Mouse (Mus musculus): Measurements from ENCODE around the gene Mast1. TPM values are rescaled to one million over a fixed set of nuclear protein-coding genes. Genes with fewer than 3 reads are reported as not detected.

The Mast1 gene
- total and polyA plus RNA-seq, 2 experiments from 2014 or later: 69.5 to 83.0 TPM

GRCm38 (mm10) chr8:84946528-84947240 lies 9.5 kb upstream of the Mast1 start, which contains the start of gene Rtbdn:
Gene Rtbdn (plus strand): TSS chr8:84946991.
- peak; percentile 61 for DNase-seq (ENCODE audit: low spot score)
- Histone ChIP-seq H3K4me2 (ENCODE audit: low read depth, low read length) (peak within 1 kb of the TSS; percentile 72), H3K4me1 (ENCODE audit: insufficient read depth, low read length) (peaks cover 8% of the 10 kb centered on the region; the same call in 1 of the 2 replicates), H3K4me3 (ENCODE audit: low read length) (peak within 1 kb of the TSS; percentile 66), H3K27me3 (ENCODE audit: insufficient read depth, low read length) (peaks cover 13% of the 10 kb centered on the region; the same call in 1 of the 2 replicates), H3K27ac (peak within 1 kb of the TSS; percentile 81), H3K36me3 (ENCODE audit: insufficient read depth, low read length) (no peaks in the 10 kb centered on the region), H3K9me3 (ENCODE audit: low read length) (no peaks in the 10 kb centered on the region), H3K9ac (replicated peaks; ENCODE audit: low read length) (peak within 1 kb of the TSS; percentile 80)
- 4% methylated on average over 17 of the region's 17 CpGs for WGBS
- peak; percentile 65 for TF ChIP-seq CTCF (IDR thresholded peaks at IDR 0.05; ENCODE audit: low read depth)
- peak; percentile 30 for ATAC-seq

- peaks cover 8% of the 10 kb centered on the region; the same call in 1 of the 2 replicates for H3K4me1 ChIP-seq (ENCODE audit: insufficient read depth, low read length)
- H3K4me3 ChIP-seq (ENCODE audit: low read length): peak overlapping the region; percentile 66
- H3K9me3 ChIP-seq (ENCODE audit: low read length): no peaks in the 10 kb centered on the region
- H3K9ac ChIP-seq (replicated peaks; ENCODE audit: low read length): peak overlapping the region; percentile 80
- peak overlapping the region; percentile 72 for H3K4me2 ChIP-seq (ENCODE audit: low read depth, low read length)
- peak; percentile 73 for DNase-seq (ENCODE audit: low spot score)
- WGBS: 0% methylated on average over 52 of the region's 67 CpGs
- peak overlapping the region; percentile 81 for H3K27ac ChIP-seq
- peaks cover 13% of the 10 kb centered on the region; the same call in 1 of the 2 replicates for H3K27me3 ChIP-seq (ENCODE audit: insufficient read depth, low read length)
- no peaks in the 10 kb centered on the region for H3K36me3 ChIP-seq (ENCODE audit: insufficient read depth, low read length)
- peak; percentile 77 for ATAC-seq
- TF ChIP-seq CTCF (IDR thresholded peaks at IDR 0.05; ENCODE audit: low read depth): peak; percentile 65
These were observed 8.7 kb upstream of the Mast1 start for GRCm38 (mm10) chr8:84945633-84946527.

DNA sequence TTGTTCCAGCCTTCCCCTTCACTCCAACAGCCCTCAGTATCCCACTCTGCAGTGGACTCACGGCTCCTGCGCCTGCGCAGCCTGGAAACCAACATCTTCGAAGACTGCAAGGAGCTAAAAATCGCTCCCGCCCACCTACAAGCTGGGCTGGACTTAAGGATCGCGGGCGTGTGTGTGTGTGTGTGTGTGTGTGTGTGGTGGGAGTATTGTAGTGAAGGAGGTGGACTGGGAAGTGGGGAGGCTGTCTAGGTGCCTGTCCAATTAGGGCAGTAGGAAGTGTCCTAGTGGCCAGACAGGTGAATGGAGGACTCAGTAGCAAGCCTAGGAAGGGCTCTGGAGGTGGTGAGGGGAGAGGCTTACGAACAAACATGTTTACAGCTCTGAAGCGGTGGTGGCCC lies 8.1 kb upstream of the Mast1 start:
- peaks cover 10% of the 10 kb centered on the region; the same call in 1 of the 2 replicates for H3K27me3 ChIP-seq (ENCODE audit: insufficient read depth, low read length)
- peak overlapping the region; percentile 80; the same call in 1 of the 2 replicates for H3K9ac ChIP-seq (replicated peaks; ENCODE audit: low read length)
- WGBS: 2% methylated on average over 11 of the region's 11 CpGs
- peak; percentile 80 for ATAC-seq
- H3K9me3 ChIP-seq (ENCODE audit: low read length): no peaks in the 10 kb centered on the region
- H3K27ac ChIP-seq: peak overlapping the region; percentile 81
- H3K4me3 ChIP-seq (ENCODE audit: low read length): peak overlapping the region; percentile 66
- TF ChIP-seq CTCF (IDR thresholded peaks at IDR 0.05; ENCODE audit: low read depth): no peak
- H3K4me2 ChIP-seq (ENCODE audit: low read depth, low read length): peak overlapping the region; percentile 72
- H3K4me1 ChIP-seq (ENCODE audit: insufficient read depth, low read length): peaks cover 8% of the 10 kb centered on the region; the same call in 1 of the 2 replicates
- no peaks in the 10 kb centered on the region for H3K36me3 ChIP-seq (ENCODE audit: insufficient read depth, low read length)
- DNase-seq (ENCODE audit: low spot score): peak; percentile 81

DNA sequence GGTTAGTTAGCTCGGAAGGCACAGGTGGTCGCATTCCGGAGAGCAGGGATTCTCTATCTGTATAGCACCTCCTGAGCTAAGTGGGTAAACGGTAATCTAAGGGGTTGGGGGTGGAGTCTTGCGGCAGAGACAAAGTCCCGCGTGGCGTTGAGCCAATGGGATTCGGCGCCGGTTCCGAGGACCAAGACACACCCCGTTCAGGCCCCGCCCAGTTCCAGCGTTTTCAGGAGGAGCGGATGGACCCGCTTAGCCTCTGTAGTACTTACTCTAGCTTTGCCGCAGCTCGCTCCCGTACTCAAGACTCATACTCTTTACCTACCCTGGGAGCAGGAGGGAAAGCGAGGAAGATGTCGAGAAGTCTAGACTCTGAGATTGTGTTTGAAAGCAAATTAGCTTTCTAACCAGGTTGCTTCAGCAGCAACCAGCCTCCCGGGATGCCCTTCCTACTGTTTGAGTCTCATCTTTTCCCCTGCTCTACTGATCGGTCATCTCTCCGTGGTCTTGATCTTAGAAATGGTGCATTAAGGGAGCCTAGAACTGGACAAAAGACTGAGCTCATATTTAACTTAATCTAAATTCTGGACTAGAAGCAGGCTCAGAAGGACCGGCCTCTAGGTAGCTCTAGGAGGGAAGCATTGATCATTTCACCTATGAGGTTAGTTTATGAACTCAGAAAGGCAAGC lies 7.5 kb upstream of the Mast1 start:
- Histone ChIP-seq H3K27me3 (ENCODE audit: insufficient read depth, low read length) (peaks cover 9% of the 10 kb centered on the region; the same call in 1 of the 2 replicates), H3K36me3 (ENCODE audit: insufficient read depth, low read length) (no peaks in the 10 kb centered on the region), H3K27ac (peak overlapping the region; percentile 81; the same call in 1 of the 2 replicates), H3K4me1 (ENCODE audit: insufficient read depth, low read length) (peaks cover 8% of the 10 kb centered on the region; the same call in 1 of the 2 replicates), H3K9me3 (ENCODE audit: low read length) (no peaks in the 10 kb centered on the region), H3K4me3 (ENCODE audit: low read length) (peak overlapping the region; percentile 66), H3K4me2 (ENCODE audit: low read depth, low read length) (peak overlapping the region; percentile 72), H3K9ac (replicated peaks; ENCODE audit: low read length) (peak overlapping the region; percentile 80; the same call in 1 of the 2 replicates)
- peak; percentile 10; the same call in 1 of the 2 replicates for ATAC-seq
- WGBS: 1% methylated on average over 26 of the region's 26 CpGs
- peak; percentile 83 for DNase-seq (ENCODE audit: low spot score)
- TF ChIP-seq CTCF (IDR thresholded peaks at IDR 0.05; ENCODE audit: low read depth): no peak

- DNase-seq (ENCODE audit: low spot score): peak; percentile 58
- H3K4me2 ChIP-seq (ENCODE audit: low read depth, low read length): peak overlapping the region; percentile 72; the same call in 1 of the 2 replicates
- H3K9me3 ChIP-seq (ENCODE audit: low read length): no peaks in the 10 kb centered on the region
- peak overlapping the region; percentile 66; the same call in 1 of the 2 replicates for H3K4me3 ChIP-seq (ENCODE audit: low read length)
- no peak for TF ChIP-seq CTCF (IDR thresholded peaks at IDR 0.05; ENCODE audit: low read depth)
- 30% methylated on average over 4 of the region's 4 CpGs for WGBS
- H3K27me3 ChIP-seq (ENCODE audit: insufficient read depth, low read length): peaks cover 9% of the 10 kb centered on the region; the same call in 1 of the 2 replicates
- no peak overlapping the region for H3K27ac ChIP-seq
- no peak overlapping the region for H3K9ac ChIP-seq (replicated peaks; ENCODE audit: low read length)
- peaks cover 8% of the 10 kb centered on the region; the same call in 1 of the 2 replicates for H3K4me1 ChIP-seq (ENCODE audit: insufficient read depth, low read length)
- ATAC-seq: no peak
- H3K36me3 ChIP-seq (ENCODE audit: insufficient read depth, low read length): no peaks in the 10 kb centered on the region
These were observed 6.5 kb upstream of the Mast1 start for GRCm38 (mm10) chr8:84943699-84944098.

Data from hindbrain, postnatal 0 days (tissue).